Mouse (Mus musculus) thymus, adult 2 months (tissue): ENCODE measurements around the gene Fhit.

Experiments used
- CTCF ChIP-seq: fragments of 200-500 bp; IDR thresholded peaks from 2 replicates; pipeline ENCODE4 v1.5.1; 2012; ENCODE audit warnings: mild to moderate bottlenecking, control low read depth, low read length, moderate library complexity, borderline replicate concordance; ENCODE audit not compliant: control insufficient read depth, poor library complexity, insufficient read depth; ENCODE audit errors: extremely low read depth
- POLR2A ChIP-seq: fragments of 200-500 bp; IDR thresholded peaks from 2 replicates; pipeline ENCODE4 v1.6.1; 2012; ENCODE audit warnings: mild to moderate bottlenecking, low read length, control low read depth, moderate library complexity; ENCODE audit not compliant: control insufficient read depth, poor library complexity, insufficient read depth; ENCODE audit errors: extremely low read depth

DNA sequence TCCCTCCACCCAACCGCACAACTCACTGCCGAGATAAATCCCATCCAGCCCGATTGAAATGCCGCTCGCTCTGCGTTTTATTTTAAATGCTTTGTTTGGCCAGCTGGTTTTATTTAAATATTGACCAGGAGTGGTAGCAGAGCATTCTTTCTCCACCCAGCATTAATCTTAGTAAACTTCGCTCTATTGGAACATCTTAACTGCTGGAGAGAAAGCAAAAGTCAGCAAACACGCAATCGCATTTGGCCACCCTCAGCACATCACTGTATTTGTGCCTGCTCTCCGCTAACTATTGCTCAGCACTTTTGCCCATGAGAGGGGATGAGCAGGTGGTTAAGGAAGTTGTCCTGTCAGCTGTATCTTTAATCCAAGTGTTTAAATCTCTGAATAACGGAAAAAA lies 36.7 kb downstream of the Fhit start:
- TF ChIP-seq CTCF (no peak), POLR2A (no peak)
